Mouse (Mus musculus) liver, postnatal 0 days (tissue): ENCODE data around the gene Kdm1a.
A peak's percentile ranks its signal among the peaks of the same experiment; 100 is the strongest.

Experiments used
- CTCF ChIP-seq: sonication (generic); IDR thresholded peaks from 2 replicates; pipeline ENCODE4 v1.5.1; 2016; ENCODE audit warnings: antibody characterized with exemption, low read depth
- EP300 ChIP-seq: IDR thresholded peaks from 2 replicates; pipeline ENCODE4 v1.6.1; 2016; ENCODE audit warnings: antibody characterized with exemption, low read depth, mild to moderate bottlenecking

GRCm38 (mm10) chr4:136651357-136651811 lies 48.9 kb upstream of the Kdm1a start:
- TF ChIP-seq CTCF = peak; percentile 84
- no peak for TF ChIP-seq EP300
